Mouse (Mus musculus): ENCODE results near the gene Map7. TPM values are rescaled to one million over a fixed set of nuclear protein-coding genes. Genes with fewer than 3 reads are reported as not detected.

Gene Map7
- polyA plus RNA-seq, 1 experiment from 2014 or later, result 1.1 TPM

DNA sequence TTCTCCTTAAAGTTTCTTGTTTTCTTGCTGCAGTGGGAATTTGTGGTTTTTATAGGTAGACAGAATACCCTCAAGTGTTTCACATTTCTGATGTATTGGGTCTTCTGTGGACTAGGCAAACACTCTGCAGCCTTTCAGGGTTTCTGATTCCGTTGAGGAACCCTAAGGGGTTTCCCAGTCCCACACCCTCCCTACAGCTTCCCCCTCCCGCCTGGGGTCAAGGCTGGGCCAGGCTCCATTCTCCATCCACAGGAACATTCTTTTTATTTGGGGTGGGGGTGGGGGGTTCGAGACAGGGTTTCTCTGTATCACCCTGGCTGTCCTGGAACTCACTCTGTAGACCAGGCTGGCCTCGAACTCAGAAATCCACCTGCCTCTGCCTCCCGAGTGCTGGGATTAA, 150.8 kb downstream of the Map7 start:
- Histone ChIP-seq H3K27me3 (ENCODE audit: control insufficient read depth, insufficient read depth, low read length) (no peaks in the 10 kb centered on the region), H3K27ac (replicated peaks; ENCODE audit: low read depth, low read length) (no peak overlapping the region), H3K36me3 (ENCODE audit: control insufficient read depth, insufficient read depth, low read length) (no peaks in the 10 kb centered on the region), H3K9me3 (ENCODE audit: control insufficient read depth, low read length) (no peaks in the 10 kb centered on the region), H3K9ac (ENCODE audit: low read length) (no peak overlapping the region), H3K4me3 (ENCODE audit: low read depth, low read length) (no peak overlapping the region), H3K4me2 (ENCODE audit: low read depth, severe bottlenecking) (no peak overlapping the region), H3K4me1 (ENCODE audit: control insufficient read depth, insufficient read depth, low read length) (no peaks in the 10 kb centered on the region)
- ATAC-seq (ENCODE audit: insufficient number of reproducible peaks, low FRiP score, low TSS enrichment, low read depth) (no peak), DNase-seq (ENCODE audit: low spot score) (no peak)
- 84% methylated on average over 5 of the region's 5 CpGs for WGBS

DNA sequence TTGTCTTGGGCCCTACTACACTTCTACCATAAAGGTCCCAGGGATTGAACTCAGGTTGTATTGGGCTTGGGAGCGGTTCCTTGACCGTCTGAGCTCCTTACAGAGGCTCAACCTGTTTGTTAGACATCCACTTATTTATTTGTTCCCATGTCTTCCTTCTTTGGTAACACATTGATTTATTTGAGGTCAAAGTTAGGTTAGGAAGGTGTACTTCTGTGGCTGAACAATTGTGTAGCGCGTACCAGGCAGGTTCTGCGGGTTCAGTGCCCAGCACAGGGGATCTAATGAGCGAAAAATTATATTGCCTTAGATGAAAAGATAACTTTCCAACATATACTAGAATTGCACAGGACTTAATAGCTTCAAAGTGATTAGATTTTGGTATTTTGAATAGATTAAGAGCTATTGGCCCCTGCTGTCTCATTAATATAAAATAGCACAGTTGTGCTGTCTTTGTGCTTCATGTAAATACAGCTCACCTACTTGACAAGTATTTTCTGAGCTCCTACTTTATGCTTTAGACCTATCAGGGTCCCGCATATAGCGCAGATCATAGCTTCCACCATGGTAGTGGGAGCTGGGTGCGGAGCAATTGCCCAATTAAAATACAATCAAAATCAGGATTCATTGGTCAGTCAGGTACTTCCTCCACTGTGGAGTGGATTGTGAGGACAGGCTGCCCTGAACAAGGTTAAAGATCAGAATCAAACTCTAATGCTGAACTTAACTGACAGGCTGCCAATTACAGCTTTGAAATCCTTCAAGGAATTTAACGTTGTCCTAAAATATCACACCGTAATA, 162.9 kb downstream of the Map7 start:
- H3K4me1 ChIP-seq (ENCODE audit: control insufficient read depth, insufficient read depth, low read length), result peaks cover 7% of the 10 kb centered on the region; the same call in 1 of the 2 replicates
- H3K36me3 ChIP-seq (ENCODE audit: control insufficient read depth, insufficient read depth, low read length), result no peaks in the 10 kb centered on the region
- peak overlapping the region; percentile 99 for H3K27ac ChIP-seq (replicated peaks; ENCODE audit: low read depth, low read length)
- peak overlapping the region; percentile 72 for H3K4me2 ChIP-seq (ENCODE audit: low read depth, severe bottlenecking)
- no peaks in the 10 kb centered on the region for H3K9me3 ChIP-seq (ENCODE audit: control insufficient read depth, low read length)
- H3K27me3 ChIP-seq (ENCODE audit: control insufficient read depth, insufficient read depth, low read length), result no peaks in the 10 kb centered on the region
- DNase-seq (ENCODE audit: low spot score) (no peak), ATAC-seq (ENCODE audit: insufficient number of reproducible peaks, low FRiP score, low TSS enrichment, low read depth) (no peak)
- H3K4me3 ChIP-seq (ENCODE audit: low read depth, low read length), result peak overlapping the region; percentile 62
- 49% methylated on average over 11 of the region's 11 CpGs for WGBS
- H3K9ac ChIP-seq (ENCODE audit: low read length), result peak overlapping the region; percentile 91

GRCm38 (mm10) chr10:20311918-20312735, 163.9 kb downstream of the Map7 start, which contains the start of gene Bclaf1:
Bclaf1 (plus strand) TSS chr10:20312469.
- WGBS, result under 1% methylated on average over 84 of the region's 84 CpGs

DNA sequence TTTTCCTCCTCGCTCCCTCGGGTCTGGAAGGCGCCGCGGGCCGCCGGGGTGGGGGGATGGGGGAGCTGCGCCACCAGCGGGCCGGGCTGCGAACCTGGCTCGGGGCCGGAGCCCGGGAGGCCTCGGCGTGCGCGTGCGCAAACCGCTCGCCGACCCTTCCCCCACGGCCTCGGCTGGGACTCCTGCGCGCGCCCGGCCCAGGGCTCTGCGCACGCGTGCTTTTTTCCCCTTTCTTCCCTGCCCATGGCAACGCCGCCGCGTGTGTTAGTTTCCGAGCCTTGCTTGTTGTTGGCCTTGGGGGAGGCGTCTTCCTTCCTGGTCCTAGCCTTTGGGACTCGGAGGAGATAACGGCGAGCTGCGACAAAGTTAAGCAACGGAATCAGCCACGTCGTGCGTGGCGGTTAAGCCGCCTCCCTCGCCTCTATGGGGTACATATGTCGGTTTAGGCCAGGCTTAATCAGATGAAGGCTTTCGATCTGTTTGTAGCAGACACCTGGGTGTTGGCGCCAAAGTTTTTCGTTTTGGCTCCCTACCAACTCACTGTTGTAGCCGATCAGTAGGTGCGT, 164.5 kb downstream of the Map7 start:
- peaks cover 7% of the 10 kb centered on the region; the same call in 1 of the 2 replicates for H3K4me1 ChIP-seq (ENCODE audit: control insufficient read depth, insufficient read depth, low read length)
- peak; percentile 77 for ATAC-seq (ENCODE audit: insufficient number of reproducible peaks, low FRiP score, low TSS enrichment, low read depth)
- peak overlapping the region; percentile 72 for H3K4me2 ChIP-seq (ENCODE audit: low read depth, severe bottlenecking)
- no peaks in the 10 kb centered on the region for H3K27me3 ChIP-seq (ENCODE audit: control insufficient read depth, insufficient read depth, low read length)
- H3K9ac ChIP-seq (ENCODE audit: low read length), result peak overlapping the region; percentile 91
- H3K36me3 ChIP-seq (ENCODE audit: control insufficient read depth, insufficient read depth, low read length), result no peaks in the 10 kb centered on the region; the same call in 1 of the 2 replicates
- H3K9me3 ChIP-seq (ENCODE audit: control insufficient read depth, low read length), result no peaks in the 10 kb centered on the region
- under 1% methylated on average over 53 of the region's 54 CpGs for WGBS
- H3K4me3 ChIP-seq (ENCODE audit: low read depth, low read length), result peak overlapping the region; percentile 62
- DNase-seq (ENCODE audit: low spot score), result peak; percentile 92
- peak overlapping the region; percentile 99 for H3K27ac ChIP-seq (replicated peaks; ENCODE audit: low read depth, low read length)

More at GRCm38 (mm10) chr10:20311918-20312735, 163.9 kb downstream of the Map7 start, which contains the start of gene Bclaf1:
- H3K9me3 ChIP-seq (ENCODE audit: control insufficient read depth, low read length), result no peaks in the 10 kb centered on the region
- DNase-seq (ENCODE audit: low spot score) (peak; percentile 100), ATAC-seq (ENCODE audit: insufficient number of reproducible peaks, low FRiP score, low TSS enrichment, low read depth) (peak; percentile 99)
- peak within 1 kb of the TSS; percentile 72 for H3K4me2 ChIP-seq (ENCODE audit: low read depth, severe bottlenecking)
- peak within 1 kb of the TSS; percentile 62 for H3K4me3 ChIP-seq (ENCODE audit: low read depth, low read length)
- peak within 1 kb of the TSS; percentile 99 for H3K27ac ChIP-seq (replicated peaks; ENCODE audit: low read depth, low read length)
- H3K9ac ChIP-seq (ENCODE audit: low read length), result peak within 1 kb of the TSS; percentile 91
- H3K4me1 ChIP-seq (ENCODE audit: control insufficient read depth, insufficient read depth, low read length), result peaks cover 7% of the 10 kb centered on the region; the same call in 1 of the 2 replicates
- no peaks in the 10 kb centered on the region for H3K27me3 ChIP-seq (ENCODE audit: control insufficient read depth, insufficient read depth, low read length)
- H3K36me3 ChIP-seq (ENCODE audit: control insufficient read depth, insufficient read depth, low read length), result no peaks in the 10 kb centered on the region

DNA sequence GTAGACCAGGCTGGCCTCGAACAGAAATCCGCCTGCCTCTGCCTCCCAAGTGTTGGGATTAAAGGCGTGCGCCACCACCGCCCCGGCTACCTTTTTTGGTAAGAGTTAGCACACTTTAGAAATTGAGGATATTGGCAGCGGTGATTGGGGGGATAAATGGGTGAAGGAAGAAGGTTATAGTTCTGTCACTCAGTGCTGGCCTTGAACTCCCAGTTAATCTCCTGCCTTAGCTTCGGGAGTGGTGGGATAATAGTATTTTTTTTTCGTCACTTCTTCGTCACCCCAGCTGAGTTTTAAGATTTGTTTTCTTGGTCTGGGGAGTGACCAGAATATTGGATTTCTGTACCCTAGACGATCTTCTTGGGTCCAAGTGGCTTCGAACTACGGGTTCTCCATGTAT, 165.2 kb downstream of the Map7 start:
- peak overlapping the region; percentile 62 for H3K4me3 ChIP-seq (ENCODE audit: low read depth, low read length)
- peak overlapping the region; percentile 91 for H3K9ac ChIP-seq (ENCODE audit: low read length)
- no peaks in the 10 kb centered on the region for H3K9me3 ChIP-seq (ENCODE audit: control insufficient read depth, low read length)
- peak overlapping the region; percentile 39 for H3K4me2 ChIP-seq (ENCODE audit: low read depth, severe bottlenecking)
- peaks cover 2% of the 10 kb centered on the region for H3K36me3 ChIP-seq (ENCODE audit: control insufficient read depth, insufficient read depth, low read length)
- H3K4me1 ChIP-seq (ENCODE audit: control insufficient read depth, insufficient read depth, low read length), result peaks cover 7% of the 10 kb centered on the region; the same call in 1 of the 2 replicates
- no peak for ATAC-seq (ENCODE audit: insufficient number of reproducible peaks, low FRiP score, low TSS enrichment, low read depth)
- no peak for DNase-seq (ENCODE audit: low spot score)
- WGBS, result 41% methylated on average over 13 of the region's 13 CpGs
- no peaks in the 10 kb centered on the region for H3K27me3 ChIP-seq (ENCODE audit: control insufficient read depth, insufficient read depth, low read length)
- no peak overlapping the region for H3K27ac ChIP-seq (replicated peaks; ENCODE audit: low read depth, low read length)

DNA sequence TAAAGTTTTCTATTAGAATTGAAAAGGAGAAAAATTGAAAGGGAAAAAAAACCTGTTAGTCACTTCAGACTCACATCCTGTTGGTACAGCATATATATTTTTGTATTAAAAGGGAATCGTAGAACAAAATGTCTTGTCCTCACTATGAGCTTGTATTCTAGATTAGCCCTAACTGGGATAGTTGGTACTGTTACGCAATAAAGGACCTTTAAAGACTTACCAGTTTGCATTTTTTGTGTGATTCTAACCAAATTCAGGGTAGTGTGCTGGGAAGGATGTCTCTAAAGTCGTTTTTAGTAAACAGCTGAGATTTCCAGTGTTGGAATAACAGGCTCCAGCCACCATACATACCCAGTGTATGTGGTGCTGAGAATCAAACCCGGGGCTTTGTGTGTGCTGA, 165.7 kb downstream of the Map7 start:
- Histone ChIP-seq H3K9ac (ENCODE audit: low read length) (no peak overlapping the region), H3K36me3 (ENCODE audit: control insufficient read depth, insufficient read depth, low read length) (peaks cover 3% of the 10 kb centered on the region), H3K4me1 (ENCODE audit: control insufficient read depth, insufficient read depth, low read length) (peaks cover 7% of the 10 kb centered on the region; the same call in 1 of the 2 replicates), H3K4me2 (ENCODE audit: low read depth, severe bottlenecking) (no peak overlapping the region; the same call in 1 of the 2 replicates), H3K27me3 (ENCODE audit: control insufficient read depth, insufficient read depth, low read length) (no peaks in the 10 kb centered on the region), H3K4me3 (ENCODE audit: low read depth, low read length) (no peak overlapping the region), H3K9me3 (ENCODE audit: control insufficient read depth, low read length) (no peaks in the 10 kb centered on the region), H3K27ac (replicated peaks; ENCODE audit: low read depth, low read length) (no peak overlapping the region)
- DNase-seq (ENCODE audit: low spot score) (no peak), ATAC-seq (ENCODE audit: insufficient number of reproducible peaks, low FRiP score, low TSS enrichment, low read depth) (no peak)
- WGBS, result 87% methylated on average over 4 of the region's 4 CpGs

- Histone ChIP-seq H3K27me3 (ENCODE audit: control insufficient read depth, insufficient read depth, low read length) (no peaks in the 10 kb centered on the region), H3K4me2 (ENCODE audit: low read depth, severe bottlenecking) (no peak overlapping the region), H3K4me3 (ENCODE audit: low read depth, low read length) (no peak overlapping the region), H3K27ac (replicated peaks; ENCODE audit: low read depth, low read length) (no peak overlapping the region), H3K9me3 (ENCODE audit: control insufficient read depth, low read length) (no peaks in the 10 kb centered on the region), H3K36me3 (ENCODE audit: control insufficient read depth, insufficient read depth, low read length) (peaks cover 5% of the 10 kb centered on the region), H3K4me1 (ENCODE audit: control insufficient read depth, insufficient read depth, low read length) (peaks cover 7% of the 10 kb centered on the region; the same call in 1 of the 2 replicates), H3K9ac (ENCODE audit: low read length) (no peak overlapping the region)
- ATAC-seq (ENCODE audit: insufficient number of reproducible peaks, low FRiP score, low TSS enrichment, low read depth) (no peak), DNase-seq (ENCODE audit: low spot score) (no peak)
- 56% methylated on average over 2 of the region's 2 CpGs for WGBS
Observed at GRCm38 (mm10) chr10:20314797-20315196, 166.5 kb downstream of the Map7 start.

DNA sequence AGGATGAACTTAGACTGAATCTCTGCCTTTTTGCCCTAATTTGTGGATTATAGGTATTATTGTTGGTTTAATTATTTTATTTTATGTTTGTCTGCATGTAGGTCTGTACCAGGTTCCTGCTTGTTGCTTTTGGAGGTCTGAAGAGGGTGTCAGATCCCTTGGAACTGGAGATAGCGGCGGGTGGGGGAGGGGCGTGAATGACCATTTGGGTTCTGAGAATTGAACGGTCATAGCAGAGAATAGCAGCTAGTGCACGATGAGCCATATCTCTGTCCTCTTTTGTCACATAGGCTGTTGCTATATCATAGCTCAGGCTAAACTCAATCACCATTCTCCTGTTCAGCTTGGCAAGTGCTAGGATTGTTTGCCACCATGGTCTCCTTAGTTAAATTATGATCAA, 169.2 kb downstream of the Map7 start:
- 82% methylated on average over 5 of the region's 5 CpGs for WGBS
- H3K36me3 ChIP-seq (ENCODE audit: control insufficient read depth, insufficient read depth, low read length), result peaks cover 8% of the 10 kb centered on the region
- no peak for ATAC-seq (ENCODE audit: insufficient number of reproducible peaks, low FRiP score, low TSS enrichment, low read depth)

More for the DNA sequence above, 169.2 kb downstream of the Map7 start:
- no peak for DNase-seq (ENCODE audit: low spot score)
- Histone ChIP-seq H3K4me1 (ENCODE audit: control insufficient read depth, insufficient read depth, low read length) (peaks cover 2% of the 10 kb centered on the region; the same call in 1 of the 2 replicates), H3K9me3 (ENCODE audit: control insufficient read depth, low read length) (no peaks in the 10 kb centered on the region), H3K27ac (replicated peaks; ENCODE audit: low read depth, low read length) (no peak overlapping the region), H3K27me3 (ENCODE audit: control insufficient read depth, insufficient read depth, low read length) (no peaks in the 10 kb centered on the region), H3K4me2 (ENCODE audit: low read depth, severe bottlenecking) (no peak overlapping the region), H3K4me3 (ENCODE audit: low read depth, low read length) (no peak overlapping the region), H3K9ac (ENCODE audit: low read length) (no peak overlapping the region)
